Mouse (Mus musculus): ENCODE measurements around the gene Gm20877. TPM values are rescaled to one million over a fixed set of nuclear protein-coding genes. Genes with fewer than 3 reads are reported as not detected.
"Not testable (repeated sequence)": the region's sequence is repeated elsewhere in the genome, so short reads cannot be mapped to it uniquely, and the experiment has no call there.

The Gm20877 gene
- not detected in 2 replicates for polyA plus RNA-seq (2015; fragmentation: Nextera tagmentation; extraction: Ambion mirVana)

DNA sequence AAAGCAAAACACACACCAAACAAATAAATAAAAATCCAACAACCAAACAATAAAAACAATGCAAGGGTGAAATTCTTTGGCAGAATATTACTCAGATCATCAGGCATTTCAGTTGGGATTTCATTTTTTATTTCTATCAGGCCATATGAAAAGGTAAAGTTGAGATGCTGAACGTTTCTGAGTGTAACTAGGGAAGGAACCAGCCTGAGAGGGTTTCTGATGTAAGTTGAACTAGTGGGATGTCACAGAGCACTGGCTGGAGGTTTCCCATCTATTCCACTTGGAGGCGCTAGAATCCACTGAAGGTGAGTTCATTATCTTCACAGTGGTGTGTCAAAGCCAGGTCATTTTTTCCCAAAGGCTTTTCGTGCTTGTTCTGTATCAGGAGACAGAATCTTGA lies at the start of gene Gm20877:
Gene Gm20877, plus strand, starts transcription at position 301 of the 400 bp plus-strand sequence.
- not testable (repeated sequence) for H3K4me1 ChIP-seq (replicated peaks; ENCODE audit: control insufficient read depth, insufficient read depth, low read length); H3K9ac ChIP-seq (ENCODE audit: low read depth, low read length); H3K36me3 ChIP-seq (ENCODE audit: control insufficient read depth, insufficient read depth); H3K27ac ChIP-seq (ENCODE audit: low read depth, low read length); H3K9me3 ChIP-seq (ENCODE audit: control insufficient read depth); H3K27me3 ChIP-seq (replicated peaks; ENCODE audit: control insufficient read depth, insufficient read depth, low read length); ATAC-seq; H3K4me2 ChIP-seq (replicated peaks; ENCODE audit: low read depth); H3K4me3 ChIP-seq (ENCODE audit: low read depth, low read length)
- no CpG with 5 or more reads among the region's 3 CpGs for whole genome bisulfite sequencing
